Comparison of ENCODE assay signal across 9 mouse cellular contexts in the genomic region with DNA sequence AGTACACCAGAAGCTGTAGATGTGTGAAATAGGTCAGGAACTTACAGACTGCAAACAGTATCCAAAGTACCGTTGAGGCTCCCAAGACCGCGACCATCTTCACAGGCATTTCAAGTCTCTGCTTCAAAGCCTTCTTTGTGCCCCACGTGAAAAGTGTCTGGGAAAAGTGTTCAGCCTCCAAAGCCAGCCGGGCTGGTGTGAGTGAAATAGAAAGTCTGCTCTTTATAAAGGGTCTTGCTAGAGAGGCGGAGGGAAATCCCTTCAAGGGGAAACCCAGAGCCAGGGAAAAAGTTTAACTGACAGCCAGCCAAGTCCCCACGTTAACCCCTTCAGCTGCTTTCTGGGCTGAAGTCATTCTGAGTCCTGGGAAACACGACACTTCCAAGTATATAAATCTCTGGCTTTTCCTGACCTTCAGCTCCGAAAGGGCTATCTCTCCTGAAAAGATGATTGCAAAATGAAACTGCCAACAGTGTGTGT. TPM values are rescaled to one million over a fixed set of nuclear protein-coding genes. Genes with fewer than 3 reads are reported as not detected.
DNase-seq lines count a peak whose midpoint lies in the region; ATAC-seq and TF ChIP-seq lines count a peak whose summit lies in the region.
"Had no signal": no experiment of that assay in that cellular context is flagged by ENCODE, and none has a peak within 500 bp of the region (broad histone marks: within the 10 kb centered on the region; RNA-seq: fewer than 3 reads in every experiment).

A gene (minus strand): TSS at position 430 of the 480 bp plus-strand sequence.

- H3K36me3 ChIP-seq in erythroblast, embryonic 14.5 days (ENCODE audit: control insufficient read depth) = no peaks in the 10 kb centered on the region; the same call in 1 of the 2 replicates
- H3K36me3 ChIP-seq in heart, embryonic 12.5 days = peaks cover 5% of the 10 kb centered on the region
- H3K36me3 ChIP-seq in midbrain, postnatal 0 days (ENCODE audit: insufficient read depth, low read length) = no peaks in the 10 kb centered on the region

- peak within 1 kb of the TSS; percentile 83 for H3K27ac ChIP-seq in heart, embryonic 12.5 days (ENCODE audit: poor library complexity, severe bottlenecking)
- no peak within 1 kb of the TSS for H3K27ac ChIP-seq in midbrain, postnatal 0 days (ENCODE audit: low read depth, low read length)

- H3K4me2 ChIP-seq in heart, embryonic 12.5 days = peak within 1 kb of the TSS; percentile 64
- peak within 1 kb of the TSS; percentile 46 for H3K4me2 ChIP-seq in midbrain, postnatal 0 days (ENCODE audit: low read depth, low read length, poor library complexity, severe bottlenecking)

- peak; percentile 29; the same call in 1 of the 2 replicates for ATAC-seq in heart, embryonic 12.5 days (ENCODE audit: insufficient number of reproducible peaks, low FRiP score)
- ATAC-seq in midbrain, postnatal 0 days (ENCODE audit: low FRiP score) = peak; percentile 65

- H3K4me3 ChIP-seq in erythroblast, embryonic 14.5 days (replicated peaks) = peak within 1 kb of the TSS; percentile 51
- peak within 1 kb of the TSS; percentile 51 for H3K4me3 ChIP-seq in heart, embryonic 12.5 days
- peak within 1 kb of the TSS; percentile 30 for H3K4me3 ChIP-seq in midbrain, postnatal 0 days (ENCODE audit: low read depth, low read length)

- peak within 1 kb of the TSS; percentile 73 for H3K9ac ChIP-seq in heart, embryonic 12.5 days
- H3K9ac ChIP-seq in midbrain, postnatal 0 days (replicated peaks; ENCODE audit: low read length, poor library complexity, severe bottlenecking) = no peak within 1 kb of the TSS

- TF ChIP-seq CTCF in midbrain, postnatal 0 days (IDR thresholded peaks at IDR 0.05) = no peak

- 5% methylated on average over 9 of the region's 9 CpGs for WGBS in heart, embryonic 12.5 days
- WGBS in midbrain, postnatal 0 days = 1% methylated on average over 9 of the region's 9 CpGs

- no peaks in the 10 kb centered on the region for H3K4me1 ChIP-seq in erythroblast, embryonic 14.5 days (ENCODE audit: control insufficient read depth)
- H3K4me1 ChIP-seq in heart, embryonic 12.5 days (replicated peaks) = peaks cover 10% of the 10 kb centered on the region
- H3K4me1 ChIP-seq in midbrain, postnatal 0 days (ENCODE audit: insufficient read depth, low read length) = no peaks in the 10 kb centered on the region

- no peaks in the 10 kb centered on the region for H3K27me3 ChIP-seq in erythroblast, embryonic 14.5 days (ENCODE audit: control insufficient read depth)
- no peaks in the 10 kb centered on the region for H3K27me3 ChIP-seq in heart, embryonic 12.5 days (replicated peaks)
- H3K27me3 ChIP-seq in midbrain, postnatal 0 days (ENCODE audit: insufficient read depth, low read length) = no peaks in the 10 kb centered on the region

- peak; percentile 13 for DNase-seq in right cerebral cortex, adult 18-20 months
- DNase-seq in right cerebral cortex, adult 2 months (ENCODE audit: low spot score in 2 of 2) = no peak
- peak; percentile 53 for DNase-seq in kidney, adult 9 months
- peak; percentile 45 for DNase-seq in liver
- peak; percentile 80 for DNase-seq in midbrain, postnatal 0 days (ENCODE audit: low spot score)
- peak; percentile 20 to 32 for DNase-seq in urinary bladder, postnatal 36 days (ENCODE audit: low spot score in 2 of 2)

- no peaks in the 10 kb centered on the region for H3K9me3 ChIP-seq in erythroblast, embryonic 14.5 days (ENCODE audit: control insufficient read depth, low read length)
- H3K9me3 ChIP-seq in heart, embryonic 12.5 days (replicated peaks) = no peaks in the 10 kb centered on the region
- no peaks in the 10 kb centered on the region for H3K9me3 ChIP-seq in midbrain, postnatal 0 days (ENCODE audit: low read length)

RNA-seq across cellular contexts. Expression of the gene that starts here (rescaled TPM):
- polyA plus RNA-seq in erythroblast, embryonic 14.5 days (2012) = 0.02 and 0.16 TPM in 2 replicates
- polyA plus RNA-seq in heart, embryonic 12.5 days (2016; fragmentation: Nextera tagmentation; extraction: Ambion mirVana) = 69.7 and 73.1 TPM in 2 replicates
- 36.2 and 46.4 TPM in 2 replicates for total RNA-seq in midbrain, postnatal 0 days (2014; rRNA removed)
- 34.4 and 37.5 TPM in 2 replicates for polyA plus RNA-seq in midbrain, postnatal 0 days (2015; fragmentation: Nextera tagmentation; extraction: Ambion mirVana)
- total RNA-seq: MEL had no signal

Comparison
In these comparisons a context has a peak if more than half of its experiments do, and no peak if none do; other contexts are left out.
1. RNA of the gene that starts here (polyA plus RNA-seq): 69.7 to 73.1 TPM in heart, embryonic 12.5 days and 34.4 to 37.5 TPM in midbrain, postnatal 0 days; 0.02 to 0.16 TPM in erythroblast, embryonic 14.5 days; every median in the first group is over 10 times any median in the second.
2. DNase-seq: peak in right cerebral cortex, adult 18-20 months (single experiment), kidney, adult 9 months (single experiment), liver (single experiment), midbrain, postnatal 0 days (single experiment) and urinary bladder, postnatal 36 days (2 of 2); none in right cerebral cortex, adult 2 months (0 of 2).
3. Peak in every context shown above with its lines, with median percentiles within 50 percentile points of each other: H3K4me3 ChIP-seq.